Mouse (Mus musculus) gastrocnemius, postnatal 25 days (tissue): ENCODE data around the gene Nol7. TPM values are rescaled to one million over a fixed set of nuclear protein-coding genes. Genes with fewer than 3 reads are reported as not detected.

Source experiments
- DNase-seq: peaks from one replicate; pipeline ENCODE4 v3.0.0; 2022
- long read RNA-seq, 2 experiments: library from polyadenylated mRNA; stranded (forward); transcript quantifications; one replicate each; pipeline ENCODE4 v2.0.0; 2021
- total RNA-seq, 2 experiments: library from RNA; stranded (reverse); gene quantifications; 1 replicate in 1 of 2; 2 replicates in 1 of 2; pipeline ENCODE4 v1.2.3; 2021

Gene Nol7
- total RNA-seq, result 100 to 1,000 TPM; 108 to 109 TPM
- long read RNA-seq, experiment 1, transcript Nol7-201 (8 exons, 1,800 nt), result major isoform, 107 of 445 reads
- long read RNA-seq, experiment 1, partial matches to known transcripts, result 337 of 445 reads
- long read RNA-seq, experiment 1, other reads (novel, unspliced or antisense), result 1 of 445 reads
- long read RNA-seq, experiment 2, transcript Nol7-201 (8 exons, 1,800 nt), result major isoform, 88 of 299 reads
- long read RNA-seq, experiment 2, partial matches to known transcripts, result 211 of 299 reads
- long read RNA-seq, experiment 2, other reads (novel, unspliced or antisense), result 0 of 299 reads

GRCm38 (mm10) chr13:43398297-43399080, at the start of gene Nol7:
TSS of gene Nol7 (plus strand) at chr13:43398390.
- DNase-seq, result peak; percentile 91

- DNase-seq, result no peak
These were observed 48.8 kb upstream of the Nol7 start for GRCm38 (mm10) chr13:43349376-43349775.

DNA sequence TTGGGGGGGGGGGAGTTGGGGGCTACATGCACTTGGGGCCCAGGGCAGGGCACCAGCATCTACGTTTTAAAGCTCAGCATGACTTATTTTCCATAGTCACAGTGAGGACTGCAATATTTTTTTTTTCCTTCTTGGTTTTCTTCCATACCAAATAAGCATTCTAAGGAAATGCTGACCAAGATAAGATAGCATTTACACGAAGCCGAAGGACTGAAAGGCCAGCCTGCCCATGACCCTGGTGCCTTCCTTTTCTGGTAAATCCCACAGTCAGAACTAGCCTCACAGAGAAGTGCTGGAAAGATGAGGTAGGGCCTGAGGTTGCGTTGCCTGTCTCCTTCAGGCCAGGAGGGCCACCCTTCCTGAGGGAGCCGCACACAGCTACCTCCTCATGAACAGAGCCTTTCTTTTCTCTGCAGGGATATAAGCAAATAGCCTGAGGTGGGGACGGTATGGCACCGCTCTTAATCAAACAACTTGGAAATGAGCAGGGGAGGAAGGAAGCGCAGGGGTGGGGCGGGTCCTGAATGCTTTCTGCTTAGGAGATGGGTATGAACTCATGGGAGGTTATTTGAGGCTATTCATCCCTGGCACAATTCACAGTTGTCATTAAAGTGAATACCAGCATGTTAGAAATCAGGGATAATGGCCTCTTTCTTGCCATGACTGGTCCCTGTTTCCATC, 47.6 kb upstream of the Nol7 start:
- DNase-seq, result no peak

DNA sequence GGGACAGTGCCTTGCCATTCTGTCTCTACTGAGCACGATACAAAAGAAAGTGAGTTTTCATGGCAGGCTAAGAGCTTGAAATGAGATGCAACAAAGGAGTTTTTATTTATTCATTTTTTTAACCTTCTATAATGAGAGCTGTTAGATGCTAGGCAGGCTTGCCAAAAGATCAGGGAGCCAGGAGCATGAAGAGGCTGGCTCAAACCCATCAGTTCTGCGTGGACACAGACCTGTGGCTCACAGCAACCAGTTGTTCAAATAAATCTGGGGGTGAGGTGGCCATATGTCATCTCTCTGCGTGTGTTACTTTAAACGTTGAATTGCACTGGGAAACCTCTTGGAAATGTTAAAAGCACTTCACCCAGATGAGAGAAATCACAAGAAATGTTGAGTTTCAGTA, 44.8 kb upstream of the Nol7 start:
- no peak for DNase-seq

DNA sequence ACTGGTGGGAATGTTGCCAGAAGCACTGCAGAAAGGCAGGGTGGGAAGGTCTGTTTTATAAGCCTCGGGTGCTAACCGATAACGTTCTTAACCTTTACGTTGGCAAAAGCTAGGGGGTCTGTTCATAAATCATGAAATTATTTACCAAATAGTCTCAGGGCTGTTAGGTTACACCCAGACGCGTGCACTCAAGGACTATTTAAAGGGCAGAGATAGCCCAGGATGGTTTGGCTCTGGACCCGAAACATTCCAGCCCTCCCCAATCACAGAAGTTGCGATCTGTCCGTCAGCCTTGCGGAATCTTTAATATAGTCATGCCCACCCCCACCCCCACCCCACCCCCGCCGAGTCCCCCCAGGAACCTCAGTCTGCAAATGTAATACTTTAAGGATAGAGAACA, 43.8 kb upstream of the Nol7 start:
- DNase-seq, result no peak

- no peak for DNase-seq
These were observed 41.7 kb upstream of the Nol7 start for GRCm38 (mm10) chr13:43356346-43357125.

DNA sequence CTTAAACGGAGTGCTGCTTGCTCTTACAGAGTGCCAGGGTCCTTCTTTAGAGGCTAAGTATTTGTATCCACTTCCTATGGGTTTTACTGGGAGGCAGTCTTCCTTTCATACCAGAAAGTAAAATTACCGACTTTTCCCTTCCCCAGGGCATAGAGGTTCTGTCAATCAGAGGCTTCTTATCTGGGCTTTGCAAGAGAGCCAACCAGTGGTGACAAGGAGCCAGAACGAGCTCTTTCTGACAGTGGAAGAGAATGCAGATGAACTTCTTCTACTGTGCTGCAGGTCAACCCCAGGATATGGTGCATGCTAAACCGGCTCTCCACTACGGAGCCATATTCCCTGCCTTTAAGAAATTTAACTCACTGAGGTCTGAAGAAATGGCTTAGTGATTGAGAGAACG, 37.7 kb upstream of the Nol7 start:
- no peak for DNase-seq

DNA sequence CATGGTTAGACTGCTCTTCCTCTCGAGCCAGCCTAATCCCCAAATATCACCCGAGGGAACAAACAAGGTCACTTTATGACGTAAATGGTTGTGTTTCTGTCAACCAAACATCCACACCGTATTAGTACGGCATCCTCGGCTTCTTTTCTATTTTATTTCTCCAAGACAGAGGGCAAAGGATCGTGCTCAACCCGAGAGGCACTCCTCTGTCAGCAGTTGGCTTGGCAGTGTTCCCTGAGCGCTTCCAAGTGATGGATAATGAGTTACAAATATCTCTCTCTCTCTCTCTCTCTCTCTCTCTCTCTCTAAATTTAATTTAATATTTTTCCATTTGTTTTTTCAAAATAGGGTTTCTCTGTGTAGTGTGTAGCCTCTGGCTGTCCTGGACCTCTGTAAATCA, 35.8 kb upstream of the Nol7 start:
- DNase-seq, result no peak

DNA sequence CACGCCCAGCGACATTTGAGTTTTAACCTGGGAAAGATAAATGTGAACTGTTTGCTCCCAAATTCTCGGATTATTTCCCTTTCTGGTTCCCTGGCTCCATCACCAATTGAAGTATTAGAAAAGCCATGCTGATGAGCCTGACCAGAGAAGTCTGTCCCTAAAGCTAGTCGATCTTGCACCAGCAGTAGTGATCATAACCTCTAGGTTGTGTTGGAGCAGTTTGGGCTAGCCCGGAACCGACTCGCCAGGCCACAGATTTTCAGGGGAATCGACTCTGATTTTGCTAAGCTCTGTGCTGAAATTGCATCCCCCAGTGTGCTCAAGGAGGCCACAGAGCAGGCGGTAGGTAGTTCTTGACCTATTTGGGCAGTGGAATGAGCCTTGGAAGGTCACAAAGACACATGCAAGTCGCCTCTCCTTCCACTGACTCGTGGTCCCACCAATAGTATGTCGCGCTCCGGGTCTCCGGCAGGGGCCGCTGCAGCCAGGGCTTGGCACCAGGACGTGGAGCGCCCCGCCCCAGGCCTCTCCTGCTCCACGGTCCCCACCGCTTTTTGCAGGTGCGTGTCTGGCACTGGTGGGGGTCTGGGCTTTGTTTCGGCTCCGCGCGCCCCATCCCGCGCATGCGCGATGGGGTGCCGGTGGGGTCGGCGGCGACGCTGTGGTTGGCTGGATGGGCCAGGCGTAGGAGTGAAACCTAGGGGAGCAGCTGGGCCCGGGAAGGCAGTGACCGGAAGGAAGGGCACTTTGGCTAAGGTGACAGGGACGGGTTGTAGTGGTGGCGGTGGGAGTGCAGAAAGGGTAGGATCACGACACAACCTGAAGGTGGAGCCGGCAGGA, 33.0 kb upstream of the Nol7 start, which contains the start of gene Sirt5:
Sirt5 (plus strand) TSS at position 512 of the 840 bp plus-strand sequence.
- DNase-seq, result peak; percentile 86

GRCm38 (mm10) chr13:43365825-43366184, 32.4 kb upstream of the Nol7 start:
- DNase-seq, result no peak

- DNase-seq, result no peak
These were observed 28.1 kb upstream of the Nol7 start for GRCm38 (mm10) chr13:43370063-43370462.

DNA sequence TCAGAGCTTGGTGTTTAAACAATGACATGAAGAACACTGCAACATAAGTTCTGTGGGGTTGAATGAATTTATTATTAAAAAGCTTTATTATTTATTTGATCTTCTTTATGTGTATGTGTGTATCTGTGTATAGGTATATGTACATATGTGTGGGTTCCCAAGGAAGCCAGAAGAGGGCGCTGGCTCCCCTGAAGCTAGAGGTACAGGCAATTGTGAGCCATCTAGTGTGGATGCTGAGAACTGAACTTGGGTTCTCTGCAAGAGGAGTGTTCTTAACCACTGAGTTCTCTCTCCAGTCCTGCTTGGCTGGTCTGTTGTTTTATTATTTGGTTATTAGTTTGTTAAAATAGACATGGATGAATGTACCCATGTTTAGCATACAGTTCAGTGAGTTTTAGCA, 25.3 kb upstream of the Nol7 start:
- no peak for DNase-seq

DNA sequence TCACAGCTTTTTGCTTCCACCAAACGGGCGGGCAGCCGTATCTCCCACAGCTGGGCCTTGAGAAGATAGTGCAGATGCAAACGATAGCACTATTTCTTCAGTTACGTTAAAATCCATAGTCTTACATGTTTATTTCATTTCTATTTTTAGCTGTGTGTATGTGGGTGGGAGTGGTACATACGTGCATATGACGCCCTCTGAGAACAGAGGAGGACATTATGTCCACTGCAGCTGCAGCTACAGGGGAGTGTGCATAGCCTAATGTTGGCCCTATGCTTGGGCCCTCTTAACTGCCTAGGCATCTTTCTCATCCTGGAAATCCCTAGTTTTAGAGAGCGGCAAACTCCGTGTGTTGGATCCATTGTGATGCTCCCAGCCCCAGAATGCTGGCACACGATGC, 24.0 kb upstream of the Nol7 start:
- DNase-seq, result no peak

GRCm38 (mm10) chr13:43374918-43375432, 23.2 kb upstream of the Nol7 start:
- no peak for DNase-seq

- no peak for DNase-seq
These were observed 18.2 kb upstream of the Nol7 start for GRCm38 (mm10) chr13:43379989-43380388.

GRCm38 (mm10) chr13:43385321-43385720, 12.9 kb upstream of the Nol7 start:
- DNase-seq, result no peak

GRCm38 (mm10) chr13:43397700-43398296, 392 bp upstream of the Nol7 start:
- no peak for DNase-seq

DNA sequence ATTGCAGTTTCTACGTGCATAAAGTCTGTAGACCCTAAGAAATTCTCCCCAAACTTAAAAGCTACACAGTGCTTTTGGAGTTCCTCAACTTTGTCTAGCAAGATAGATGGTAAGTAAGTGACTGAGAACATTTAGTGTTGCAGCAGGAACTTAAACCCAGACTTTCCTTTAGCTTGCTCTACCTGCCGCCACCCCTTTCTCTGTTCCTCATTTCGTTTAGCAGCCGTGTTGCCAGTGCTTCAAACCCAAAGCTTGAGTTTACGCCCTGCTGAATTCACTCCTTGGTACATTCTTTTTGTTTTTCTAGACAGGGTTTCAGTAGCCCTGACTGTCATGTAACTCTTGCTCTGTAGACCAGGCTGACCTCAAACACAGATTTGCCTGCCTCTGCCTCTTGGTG, 1.4 kb downstream of the Nol7 start:
- no peak for DNase-seq

- no peak for DNase-seq
These were observed 14.1 kb downstream of the Nol7 start for GRCm38 (mm10) chr13:43412311-43412710.

DNA sequence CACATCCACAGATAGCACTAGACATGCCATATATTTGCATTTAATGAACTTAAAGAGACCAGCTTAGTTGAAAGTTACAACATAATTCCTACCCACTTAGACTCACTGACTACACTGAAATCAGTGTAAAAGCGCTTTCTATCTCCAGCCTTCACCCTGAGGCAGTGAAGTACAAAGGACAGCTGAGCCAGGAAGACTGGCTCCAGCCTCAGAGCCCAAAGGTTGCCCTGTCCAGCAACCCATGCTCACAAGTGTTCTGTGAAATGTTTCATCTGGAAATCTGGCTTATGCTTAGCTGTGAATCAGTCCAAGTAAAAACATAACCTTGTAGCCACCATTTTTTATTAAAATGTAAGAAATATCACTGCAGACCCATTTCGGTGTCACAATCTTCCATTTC, 15.4 kb downstream of the Nol7 start:
- no peak for DNase-seq

DNA sequence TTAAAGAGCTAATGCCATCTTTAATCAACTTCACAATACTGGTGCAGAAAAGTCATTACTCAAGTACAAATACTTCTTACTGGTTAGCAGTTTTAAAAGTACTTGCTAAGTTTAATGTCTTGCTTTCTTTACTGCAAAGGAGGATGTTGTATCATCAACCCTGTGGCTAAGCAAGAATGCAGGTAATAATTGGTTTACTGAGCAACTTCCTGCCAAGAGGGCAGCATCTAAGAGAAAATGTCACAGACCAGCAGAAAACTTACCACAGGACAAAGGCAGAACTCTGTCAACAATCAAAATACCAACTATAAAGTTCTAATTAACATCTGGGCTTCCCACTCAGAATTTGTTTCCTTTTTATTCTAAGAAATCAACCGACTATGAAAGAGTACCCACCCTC, 17.1 kb downstream of the Nol7 start:
- DNase-seq, result no peak
